In genomic region chr10:72551561-72551960, GRCm38 (mm10) we compare ENCODE assay signal across 20 mouse cellular contexts.
DNase-seq lines count a peak whose midpoint lies in the region; TF ChIP-seq lines count a peak whose summit lies in the region.
"Had no signal": no experiment of that assay in that cellular context is flagged by ENCODE, and none has a peak within 500 bp of the region (broad histone marks: within the 10 kb centered on the region; RNA-seq: fewer than 3 reads in every experiment).

No protein-coding gene starts in this region.

- WGBS in lung, adult 2 months = 59% methylated on average over 7 of the region's 7 CpGs
- 74% methylated on average over 7 of the region's 7 CpGs for WGBS in heart, embryonic 10.5 days

- no peak for TF ChIP-seq CTCF in lung, adult 2 months (IDR thresholded peaks at IDR 0.05; ENCODE audit: insufficient read depth, low read length)

- intact Hi-C loops in heart, postnatal 36 days (cut with DNase I) = no loop called here

- H3K27ac ChIP-seq in heart, embryonic 10.5 days = no peak overlapping the region
- H3K27ac ChIP-seq: embryonic facial prominence, embryonic 15.5 days; forebrain, embryonic 10.5 days; gastrocnemius, adult 2 months; heart, embryonic 15.5 days; hindbrain, embryonic 15.5 days had no signal

- H3K27me3 ChIP-seq in heart, embryonic 10.5 days (ENCODE audit: insufficient read depth, poor library complexity, severe bottlenecking) = no peaks in the 10 kb centered on the region
- H3K27me3 ChIP-seq: embryonic facial prominence, embryonic 15.5 days; heart, embryonic 15.5 days; hindbrain, embryonic 15.5 days had no signal

- H3K9me3 ChIP-seq in heart, embryonic 10.5 days = no peaks in the 10 kb centered on the region
- H3K9me3 ChIP-seq: embryonic facial prominence, embryonic 15.5 days; forebrain, embryonic 10.5 days; heart, embryonic 15.5 days; hindbrain, embryonic 15.5 days had no signal

- no peak for TF ChIP-seq POLR2A in lung, adult 2 months (IDR thresholded peaks at IDR 0.05; ENCODE audit: borderline replicate concordance, extremely low read depth, low read depth, low read length)

- DNase-seq in testis, postnatal 14 days (ENCODE audit: low spot score) = peak; percentile 7
- no peak for DNase-seq in testis, postnatal 10 days (ENCODE audit: low spot score)
- peak; percentile 5 for DNase-seq in lung, adult 2 months
- peak; percentile 48 for DNase-seq in lung, postnatal 36 days
- DNase-seq in heart, embryonic 10.5 days (ENCODE audit: low spot score) = no peak
- DNase-seq in heart, postnatal 36 days = no peak
- no peak for DNase-seq in kidney, postnatal 14 days
- DNase-seq: adrenal gland, adult 2 months; adrenal gland, postnatal 36 days; cerebellum, adult 2 months; cerebellum, postnatal 10 days; embryo, embryonic 11 days; gastrocnemius, adult 2 months; gastrocnemius, postnatal 25 days; heart, postnatal 14 days had no signal

- no peak overlapping the region for H3K4me3 ChIP-seq in lung, adult 2 months (replicated peaks; ENCODE audit: extremely low read depth, low read depth, low read length)
- no peak overlapping the region for H3K4me3 ChIP-seq in heart, embryonic 10.5 days
- H3K4me3 ChIP-seq: embryonic facial prominence, embryonic 15.5 days; erythroblast, embryonic 14.5 days; forebrain, embryonic 10.5 days; gastrocnemius, adult 2 months; heart, embryonic 15.5 days; hindbrain, embryonic 15.5 days had no signal

- H3K4me1 ChIP-seq in lung, adult 2 months (ENCODE audit: control insufficient read depth, insufficient read depth, low read length) = no peaks in the 10 kb centered on the region
- H3K4me1 ChIP-seq in heart, embryonic 10.5 days = no peaks in the 10 kb centered on the region
- H3K4me1 ChIP-seq: embryonic facial prominence, embryonic 15.5 days; forebrain, embryonic 10.5 days; heart, embryonic 15.5 days; hindbrain, embryonic 15.5 days had no signal

- no peaks in the 10 kb centered on the region for H3K36me3 ChIP-seq in heart, embryonic 10.5 days
- H3K36me3 ChIP-seq: embryonic facial prominence, embryonic 15.5 days; forebrain, embryonic 10.5 days; heart, embryonic 15.5 days; hindbrain, embryonic 15.5 days had no signal

Comparison
In these comparisons a context has a peak if more than half of its experiments do, and no peak if none do; other contexts are left out.
1. DNase-seq: peak in testis, postnatal 14 days (single experiment), lung, adult 2 months (single experiment) and lung, postnatal 36 days (single experiment); none in testis, postnatal 10 days (single experiment), heart, embryonic 10.5 days (single experiment), heart, postnatal 36 days (0 of 2) and kidney, postnatal 14 days (single experiment).